Mouse (Mus musculus) B cell, adult 62 days (primary cell): ENCODE results near the gene Tfip11. TPM values are rescaled to one million over a fixed set of nuclear protein-coding genes. Genes with fewer than 3 reads are reported as not detected.

ENCODE experiments used
- total RNA-seq: library from RNA; stranded (reverse); gene quantifications from 4 replicates; pipeline ENCODE4 v1.2.4, GENCODE M21; 2023

The Tfip11 gene
- total RNA-seq: 120 to 130 TPM (median 124 TPM) in 4 replicates

DNA sequence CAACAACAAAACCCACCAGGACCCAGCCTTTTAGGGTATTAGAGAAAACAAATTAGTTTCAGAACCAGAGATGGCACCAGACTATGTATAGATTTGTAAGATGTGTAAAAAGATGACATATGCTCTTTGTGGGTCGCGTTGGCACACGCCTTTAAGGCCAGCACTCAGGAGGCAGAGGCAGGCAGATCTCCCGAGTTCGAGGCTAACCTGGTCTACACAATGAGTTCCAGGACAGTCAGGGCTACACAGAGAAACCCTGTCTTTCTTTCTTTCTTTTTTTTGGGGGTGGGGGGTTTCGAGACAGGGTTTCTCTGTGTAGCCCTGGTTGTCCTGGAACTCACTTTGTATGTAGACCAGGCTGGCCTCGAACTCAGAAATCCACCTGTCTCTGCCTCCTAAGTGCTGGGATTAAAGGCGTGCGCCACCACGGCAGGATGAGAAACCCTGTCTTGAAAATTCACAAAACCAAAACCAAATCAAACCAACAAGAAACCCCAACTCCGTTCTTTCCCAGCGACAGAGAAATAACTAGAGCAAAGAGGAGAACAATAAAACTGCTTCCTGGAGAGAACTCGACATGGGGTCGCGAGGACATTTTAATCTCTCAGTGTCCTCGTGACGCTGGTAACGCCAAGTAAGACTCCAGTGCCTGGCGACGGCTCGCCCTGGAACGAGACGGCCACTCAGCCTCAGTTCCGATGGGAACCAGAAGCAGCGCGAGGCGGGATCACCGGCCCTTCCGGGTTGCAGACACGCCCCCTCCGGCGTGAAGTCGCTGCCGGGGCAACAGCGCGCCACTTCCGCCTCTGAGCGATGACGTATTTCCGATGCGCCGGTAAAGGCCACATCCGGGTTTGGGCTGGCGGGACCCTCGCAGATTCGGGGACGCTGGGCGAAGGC lies at the start of gene Tfip11:
Gene Tfip11 (plus strand): TSS at position 813 of the 900 bp plus-strand sequence.

DNA sequence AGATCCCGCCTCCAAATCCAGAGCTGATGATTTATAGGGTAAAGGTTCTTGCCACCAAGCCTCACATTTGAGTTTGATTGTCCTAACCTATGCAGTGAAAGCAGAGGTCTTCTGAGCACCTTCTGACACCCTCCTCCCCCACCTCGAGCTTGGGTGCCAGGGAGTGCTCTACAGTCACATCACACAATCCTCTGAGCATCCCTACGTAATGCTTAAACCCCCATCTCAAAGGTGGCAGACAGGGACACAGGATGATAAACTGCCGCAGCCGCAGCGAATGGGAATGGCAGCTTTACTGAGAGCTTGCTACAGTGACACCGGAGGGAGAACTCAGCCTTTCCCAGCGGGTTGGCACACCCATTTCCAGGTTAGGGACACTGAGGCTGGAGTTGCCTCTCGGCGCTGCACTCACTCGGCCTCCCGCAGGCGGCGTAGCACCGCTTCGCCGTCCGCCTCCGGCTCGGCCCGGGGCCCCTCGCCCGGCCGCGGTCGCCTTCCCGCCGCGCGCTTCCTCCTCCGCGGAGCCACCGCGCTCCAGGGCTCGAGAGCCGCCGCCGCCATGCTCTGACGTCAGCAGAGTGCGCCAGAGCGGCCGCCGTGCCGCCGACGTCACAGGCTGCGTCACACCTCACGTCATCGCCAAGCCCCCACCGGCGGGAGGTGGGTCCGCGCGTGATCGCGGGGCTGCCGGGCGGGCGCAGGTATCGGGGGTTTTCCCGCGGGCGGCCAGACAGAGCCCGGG lies 16.5 kb downstream of the Tfip11 start, which contains the start of the genes Srrd and Hps4:
Gene Srrd (minus strand): TSS at position 578 of the 742 bp plus-strand sequence.
Gene Hps4 (plus strand): TSS at position 621 of the 742 bp plus-strand sequence.

DNA sequence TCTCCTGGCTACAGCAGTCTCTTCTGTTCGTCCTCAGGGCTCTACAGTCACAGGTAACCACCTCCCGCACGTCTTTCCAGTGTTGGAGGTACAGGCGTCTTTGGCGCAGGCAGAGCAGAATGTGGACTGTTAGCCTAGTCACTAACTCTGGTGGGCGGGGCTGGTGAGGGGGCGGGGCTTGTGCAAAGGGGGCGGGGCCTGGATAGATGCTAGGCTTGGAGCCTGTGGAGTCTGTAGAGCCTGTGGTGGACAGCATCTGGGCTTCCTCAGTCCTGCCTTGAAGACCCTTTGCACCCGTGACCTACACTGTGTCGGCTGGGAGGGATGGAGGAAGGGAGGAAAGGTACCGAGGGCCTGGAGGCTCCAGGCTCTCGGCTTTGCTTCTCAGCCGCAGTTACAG lies 29.8 kb downstream of the Tfip11 start, which contains the start of gene Gm6583:
Gene Gm6583 (minus strand): TSS at position 124 of the 400 bp plus-strand sequence.

Other genes with a start within 250 kb of the Tfip11 start
- not detected in 4 replicates for gene Cryba4, start 73.8 kb upstream of the Tfip11 start, total RNA-seq
- not detected in 4 replicates for gene Crybb1, start 70.5 kb upstream of the Tfip11 start, total RNA-seq
- 94.1 to 121 TPM (median 98.9 TPM) in 4 replicates for gene Tpst2, start 49.7 kb upstream of the Tfip11 start, total RNA-seq
- 53.7 to 67.4 TPM (median 61.8 TPM) in 4 replicates for gene Srrd, start 16.7 kb downstream of the Tfip11 start, total RNA-seq
- gene Hps4, start 16.7 kb downstream of the Tfip11 start, total RNA-seq: 25.6 to 33.8 TPM (median 32.5 TPM) in 4 replicates
- not detected in 4 replicates for gene Gm6583, start 29.7 kb downstream of the Tfip11 start, total RNA-seq
- gene Asphd2, start 68.5 kb downstream of the Tfip11 start, total RNA-seq: not detected in 4 replicates
- gene Gm6588, start 123.1 kb downstream of the Tfip11 start, total RNA-seq: not detected in 4 replicates